Mouse (Mus musculus): ENCODE measurements around the gene Aldh8a1.

The Aldh8a1 gene

GRCm38 (mm10) chr10:21376682-21377473 is at the start of gene Aldh8a1:
Aldh8a1 (plus strand) TSS chr10:21377291.
- DNase-seq (ENCODE audit: low spot score in 2 of 2) = no peak

GRCm38 (mm10) chr10:21327605-21328135 is 49.4 kb upstream of the Aldh8a1 start:
- no peak for DNase-seq (ENCODE audit: low spot score in 2 of 2)

- DNase-seq (ENCODE audit: low spot score in 2 of 2) = no peak
These were observed 42.6 kb upstream of the Aldh8a1 start for GRCm38 (mm10) chr10:21334349-21335105.

- DNase-seq (ENCODE audit: low spot score in 2 of 2) = no peak
These were observed 41.6 kb upstream of the Aldh8a1 start for GRCm38 (mm10) chr10:21335534-21335933.

GRCm38 (mm10) chr10:21337191-21337590 is 39.9 kb upstream of the Aldh8a1 start:
- DNase-seq (ENCODE audit: low spot score in 2 of 2) = no peak

GRCm38 (mm10) chr10:21341706-21342105 is 35.4 kb upstream of the Aldh8a1 start:
- no peak for DNase-seq (ENCODE audit: low spot score in 2 of 2)

- peak; percentile 30 to 46 for DNase-seq (ENCODE audit: low spot score in 2 of 2)
These were observed 34.6 kb upstream of the Aldh8a1 start for GRCm38 (mm10) chr10:21342331-21343005.

GRCm38 (mm10) chr10:21347332-21347731 is 29.8 kb upstream of the Aldh8a1 start:
- no peak for DNase-seq (ENCODE audit: low spot score in 2 of 2)

- DNase-seq (ENCODE audit: low spot score in 2 of 2) = no peak
These were observed 27.6 kb upstream of the Aldh8a1 start for GRCm38 (mm10) chr10:21349449-21349848.

GRCm38 (mm10) chr10:21349946-21350345 is 27.1 kb upstream of the Aldh8a1 start:
- DNase-seq (ENCODE audit: low spot score in 2 of 2) = no peak

- no peak for DNase-seq (ENCODE audit: low spot score in 2 of 2)
These were observed 26.3 kb upstream of the Aldh8a1 start for GRCm38 (mm10) chr10:21350531-21351515.

GRCm38 (mm10) chr10:21351766-21352165 is 25.3 kb upstream of the Aldh8a1 start:
- no peak for DNase-seq (ENCODE audit: low spot score in 2 of 2)

- DNase-seq (ENCODE audit: low spot score in 2 of 2) = peak in 1 of 2 experiments; percentile 40
These were observed 23.2 kb upstream of the Aldh8a1 start for GRCm38 (mm10) chr10:21353890-21354289.

- no peak for DNase-seq (ENCODE audit: low spot score in 2 of 2)
These were observed 22.6 kb upstream of the Aldh8a1 start for GRCm38 (mm10) chr10:21354506-21354905.

GRCm38 (mm10) chr10:21357986-21358385 is 19.1 kb upstream of the Aldh8a1 start:
- no peak for DNase-seq (ENCODE audit: low spot score in 2 of 2)

- no peak for DNase-seq (ENCODE audit: low spot score in 2 of 2)
These were observed 18.0 kb upstream of the Aldh8a1 start for GRCm38 (mm10) chr10:21359086-21359485.

- no peak for DNase-seq (ENCODE audit: low spot score in 2 of 2)
These were observed 15.2 kb upstream of the Aldh8a1 start for GRCm38 (mm10) chr10:21361871-21362270.

- DNase-seq (ENCODE audit: low spot score in 2 of 2) = no peak
These were observed 13.8 kb upstream of the Aldh8a1 start for GRCm38 (mm10) chr10:21363297-21363696.

- DNase-seq (ENCODE audit: low spot score in 2 of 2) = no peak
These were observed 12.1 kb upstream of the Aldh8a1 start for GRCm38 (mm10) chr10:21364946-21365345.

GRCm38 (mm10) chr10:21365897-21366296 is 11.2 kb upstream of the Aldh8a1 start:
- no peak for DNase-seq (ENCODE audit: low spot score in 2 of 2)

- DNase-seq (ENCODE audit: low spot score in 2 of 2) = no peak
These were observed 10.6 kb upstream of the Aldh8a1 start for GRCm38 (mm10) chr10:21366471-21366870.

Measured in frontal cortex, postnatal 36 days (tissue).